Mouse (Mus musculus) cerebellum, adult 8-10 months (tissue): ENCODE results near the gene Rpgrip1l.

Source experiments
- DNase-seq: peaks from one replicate; pipeline ENCODE4 v3.0.0; 2022

Gene Rpgrip1l

GRCm38 (mm10) chr8:91312835-91313832, at the start of gene Rpgrip1l, which contains the start of gene Fto:
TSS of gene Rpgrip1l (minus strand) at chr8:91313262.
TSS of gene Fto (plus strand) at chr8:91313525.
- DNase-seq = peak; percentile 96

GRCm38 (mm10) chr8:91360644-91361357, 47.7 kb upstream of the Rpgrip1l start:
- DNase-seq = no peak

DNA sequence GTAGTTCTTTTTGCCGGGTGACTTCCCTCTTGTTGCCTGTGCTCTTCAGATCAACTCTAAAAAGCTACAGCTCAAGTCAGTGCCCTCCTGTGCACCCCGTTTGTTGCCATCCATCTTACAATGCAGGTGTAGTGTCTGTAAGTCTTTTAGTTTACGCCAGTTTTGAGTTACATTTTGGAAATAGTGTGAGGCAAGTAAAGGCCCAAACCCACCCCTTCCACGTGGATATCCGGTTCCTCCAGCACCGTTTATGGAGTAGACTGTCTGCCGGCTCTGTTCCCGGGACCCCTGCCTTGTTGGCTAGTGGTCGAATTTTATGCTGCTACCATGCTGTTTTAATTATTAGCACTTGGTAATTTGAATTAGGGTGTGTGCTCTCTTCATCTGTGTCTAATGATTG, 46.4 kb upstream of the Rpgrip1l start:
- no peak for DNase-seq

GRCm38 (mm10) chr8:91358016-91358415, 45.0 kb upstream of the Rpgrip1l start:
- DNase-seq = no peak

GRCm38 (mm10) chr8:91357493-91358014, 44.5 kb upstream of the Rpgrip1l start:
- DNase-seq = no peak

DNA sequence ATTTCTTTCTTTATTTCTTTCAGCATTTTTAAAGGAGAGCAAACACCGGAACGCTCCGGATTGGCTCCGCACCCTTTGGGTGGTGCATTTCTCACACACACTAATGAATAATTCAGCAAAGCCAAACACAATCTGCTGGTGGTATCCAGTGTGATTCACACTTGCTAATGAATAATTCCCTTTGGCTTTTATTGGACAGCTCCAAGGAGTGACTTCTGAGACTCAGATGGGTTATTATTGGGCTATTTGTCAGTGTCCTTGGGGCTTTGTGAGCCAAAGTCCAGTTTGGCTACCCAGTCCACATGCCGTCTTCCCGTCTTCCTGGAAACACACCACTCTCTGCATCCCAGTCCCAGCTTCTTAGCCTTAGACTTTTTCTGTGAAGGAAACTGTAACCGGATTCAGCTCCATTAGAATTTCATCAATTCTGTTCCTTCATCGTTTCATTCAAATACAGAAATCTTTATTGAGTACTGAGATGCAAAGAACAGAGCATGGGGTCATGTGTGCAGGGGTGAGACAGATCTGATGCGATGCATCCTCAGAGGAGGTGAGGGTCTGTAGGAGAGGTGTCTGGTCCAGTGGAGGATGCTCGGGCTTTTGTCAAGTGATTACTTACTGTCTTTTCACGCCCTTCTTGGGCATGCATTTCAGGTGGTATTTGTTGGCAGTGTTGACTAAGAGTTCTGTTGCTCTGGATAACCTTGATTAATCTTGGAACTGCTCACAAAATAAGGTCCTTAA, 43.1 kb upstream of the Rpgrip1l start:
- no peak for DNase-seq

GRCm38 (mm10) chr8:91355301-91355905, 42.3 kb upstream of the Rpgrip1l start:
- DNase-seq = no peak

DNA sequence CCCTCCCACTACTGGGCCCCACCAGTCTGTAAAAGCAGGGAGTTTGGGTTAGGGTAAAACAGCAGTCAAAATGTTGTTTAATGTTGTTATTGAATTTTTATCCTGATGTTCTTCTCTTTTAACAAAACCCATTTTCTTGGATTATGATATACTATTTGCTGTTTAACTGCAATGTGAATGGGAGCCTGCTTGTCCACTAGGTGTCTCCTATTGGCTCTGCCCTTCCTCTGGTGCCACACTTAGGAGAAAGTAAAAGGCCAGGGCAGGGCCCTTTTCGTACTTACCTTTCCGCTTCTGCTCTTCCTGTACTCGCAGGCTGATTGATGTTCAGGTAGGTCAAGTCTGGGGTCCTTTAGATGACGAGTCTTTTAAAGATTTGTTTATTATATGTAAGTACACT, 40.8 kb upstream of the Rpgrip1l start:
- no peak for DNase-seq

DNA sequence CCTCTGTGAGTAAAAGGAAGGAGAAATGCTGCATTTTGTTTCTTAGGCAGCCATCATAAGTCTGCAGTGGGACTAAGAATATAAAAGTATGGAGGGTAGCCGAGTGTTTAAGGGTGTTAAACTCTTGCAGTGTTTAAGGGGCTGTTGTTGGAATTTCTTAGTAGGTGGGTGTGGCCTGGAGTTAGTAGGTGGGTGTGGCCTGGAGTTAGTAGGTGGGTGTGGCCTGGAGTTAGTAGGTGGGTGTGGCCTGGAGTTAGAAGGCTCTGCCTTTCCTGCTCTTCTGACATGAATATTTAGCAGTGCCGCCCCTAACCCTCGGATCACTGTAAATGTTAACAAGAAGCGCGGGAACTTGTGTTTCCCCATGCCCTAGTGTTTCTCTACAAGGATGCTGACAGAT, 40.0 kb upstream of the Rpgrip1l start:
- DNase-seq = no peak

DNA sequence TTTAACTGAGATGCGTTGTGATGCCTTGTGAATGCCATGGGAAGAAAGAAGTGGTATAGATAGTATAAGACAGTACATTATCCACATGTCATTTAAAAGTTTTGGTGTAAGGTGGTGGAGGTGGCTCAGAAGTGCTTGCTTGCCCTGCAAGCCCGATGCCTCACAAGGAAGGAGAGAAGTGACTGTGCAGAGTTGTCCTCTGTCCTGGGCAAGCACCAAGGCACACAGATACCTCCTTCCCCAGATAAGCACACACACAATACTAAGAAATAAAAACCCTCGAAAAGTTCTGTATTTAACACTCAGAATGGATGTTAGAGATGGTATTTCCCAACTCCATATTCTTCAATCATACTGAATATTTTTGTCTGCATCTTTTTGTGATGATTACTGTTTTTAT, 39.5 kb upstream of the Rpgrip1l start:
- no peak for DNase-seq

- DNase-seq = no peak
Observed at GRCm38 (mm10) chr8:91350628-91351027, 37.6 kb upstream of the Rpgrip1l start.

DNA sequence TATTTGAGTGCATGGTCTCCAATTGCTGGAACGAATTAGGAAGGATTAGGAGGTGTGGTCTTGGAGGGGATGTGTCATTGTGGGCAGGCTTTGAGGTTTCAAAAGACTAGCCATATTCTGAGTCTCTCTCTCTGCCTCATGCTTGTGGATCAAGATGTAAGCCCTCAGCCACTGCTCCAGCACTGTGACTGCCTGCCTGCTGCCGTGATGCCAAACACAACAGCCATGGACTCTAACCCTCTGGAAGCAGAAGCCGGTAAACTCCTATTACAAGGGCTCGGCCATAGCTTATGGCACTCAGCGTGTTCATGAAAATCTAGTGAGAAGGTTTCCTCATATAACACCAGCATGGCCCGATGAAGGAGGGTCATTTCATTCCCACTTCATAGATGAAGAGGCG, 36.8 kb upstream of the Rpgrip1l start:
- DNase-seq = no peak

GRCm38 (mm10) chr8:91347595-91347994, 34.5 kb upstream of the Rpgrip1l start:
- DNase-seq = no peak

DNA sequence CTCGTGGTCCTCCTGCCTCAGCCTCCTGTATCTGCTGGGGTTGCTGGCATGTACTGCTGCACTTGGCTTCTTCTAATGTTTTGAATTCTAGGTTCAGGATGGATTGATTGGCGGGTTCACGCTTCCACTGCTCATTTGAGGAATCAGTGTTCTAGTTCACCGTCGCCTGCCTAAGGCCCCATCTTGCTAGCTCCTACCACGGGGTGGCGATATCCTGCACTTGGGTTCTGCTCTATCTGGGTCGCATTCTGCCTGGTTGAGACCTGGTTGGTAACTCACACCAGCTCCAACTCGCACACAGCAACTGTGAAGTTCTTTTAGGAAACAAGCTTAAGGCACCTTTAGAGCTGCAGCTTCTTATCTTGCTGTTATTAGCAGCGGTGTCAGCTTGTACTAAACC, 34.1 kb upstream of the Rpgrip1l start:
- no peak for DNase-seq

DNA sequence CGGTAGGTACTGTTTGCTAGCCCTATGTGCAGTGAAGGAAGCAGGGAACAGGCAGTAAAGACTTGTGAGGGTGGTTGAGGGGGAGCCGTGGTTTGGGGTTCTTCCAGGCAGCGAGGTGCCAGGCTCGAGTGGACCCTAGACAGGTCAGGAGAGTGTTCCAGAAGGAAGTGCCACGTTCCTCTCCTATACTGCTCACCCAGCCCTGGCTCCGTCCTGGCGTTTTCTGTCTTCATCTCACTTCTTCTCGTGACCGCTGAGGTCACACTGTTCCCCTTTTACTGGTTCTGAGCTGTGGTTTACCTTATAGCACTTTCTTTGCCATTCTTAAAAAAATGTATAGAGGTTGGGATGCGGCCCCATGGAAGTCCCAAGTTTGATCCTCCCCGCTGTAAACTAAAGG, 31.6 kb upstream of the Rpgrip1l start:
- DNase-seq = no peak

DNA sequence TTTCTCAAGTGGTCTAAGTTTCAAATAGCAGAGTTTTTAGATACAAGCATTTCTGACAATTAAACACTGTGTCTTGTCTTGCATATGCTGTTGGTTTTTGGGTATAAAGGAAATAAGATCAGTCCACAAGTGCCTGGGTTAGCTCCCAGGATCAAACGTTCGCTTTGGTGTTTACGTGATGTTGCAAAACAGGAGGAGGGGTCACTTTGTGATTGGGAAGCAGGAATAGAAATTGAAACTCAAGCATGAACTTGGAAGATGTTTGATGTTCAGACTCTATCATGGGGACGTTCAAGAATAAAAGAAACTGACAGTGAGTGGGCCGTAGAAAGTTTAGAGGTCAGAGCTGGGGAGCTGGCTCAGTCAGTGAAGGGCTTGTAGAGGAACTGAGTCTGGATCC, 29.7 kb upstream of the Rpgrip1l start:
- no peak for DNase-seq

- no peak for DNase-seq
Observed at GRCm38 (mm10) chr8:91342196-91342595, 29.1 kb upstream of the Rpgrip1l start.

DNA sequence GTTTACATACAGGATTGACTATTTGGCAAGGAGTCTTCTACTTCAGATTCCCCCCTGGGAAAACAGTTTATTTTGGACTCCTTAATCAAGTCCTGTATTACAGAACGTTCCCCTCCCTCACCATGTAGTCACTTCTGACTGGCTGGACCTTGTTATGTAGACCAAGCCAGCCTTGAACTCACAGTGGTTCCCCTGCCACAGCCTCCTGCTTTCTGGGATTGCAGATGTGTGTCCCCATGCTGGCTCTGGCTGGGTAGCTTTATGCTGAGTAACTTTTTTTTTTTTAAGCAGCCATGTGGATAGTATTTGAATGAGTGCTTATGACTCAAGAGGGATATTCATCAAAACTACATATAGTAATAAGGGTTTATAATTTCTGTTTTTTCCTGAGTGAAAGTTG, 27.7 kb upstream of the Rpgrip1l start:
- DNase-seq = no peak

- DNase-seq = no peak
Observed at GRCm38 (mm10) chr8:91339651-91340050, 26.6 kb upstream of the Rpgrip1l start.

- DNase-seq = no peak
Observed at GRCm38 (mm10) chr8:91338389-91339154, 25.5 kb upstream of the Rpgrip1l start.

GRCm38 (mm10) chr8:91329461-91329850, 16.4 kb upstream of the Rpgrip1l start:
- DNase-seq = no peak

DNA sequence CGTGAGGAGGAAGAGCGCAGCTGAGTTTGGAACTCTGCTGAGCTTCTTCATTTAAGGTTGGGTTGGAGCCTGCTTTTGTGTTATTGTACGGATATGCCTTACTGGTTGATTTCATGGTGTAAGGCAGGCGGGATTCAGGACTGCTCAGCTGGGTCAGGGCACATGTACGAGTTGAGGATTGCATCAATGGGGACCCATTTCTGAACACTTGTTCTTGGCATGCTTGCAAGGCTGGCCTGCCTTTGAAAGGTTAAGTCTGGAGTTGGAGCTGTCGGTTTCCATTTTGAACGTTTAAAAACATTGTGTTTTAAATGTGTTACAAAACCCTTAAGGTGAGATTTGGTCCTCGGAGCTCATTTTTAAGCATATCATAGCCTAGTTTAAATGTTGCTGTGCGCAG, 16.0 kb upstream of the Rpgrip1l start:
- DNase-seq = no peak
